Mouse (Mus musculus) lung, postnatal 4 days (tissue): ENCODE measurements at regions not wholly inside any gene's neighbourhood (a gene's known extent, or its start where the extent isn't known, plus 50 kb on each side); places are given as distances from the start of the nearest gene placed in this dataset.
"Not testable (repeated sequence)": the region's sequence is repeated elsewhere in the genome, so short reads cannot be mapped to it uniquely, and the experiment has no call there.

Experiments
- DNase-seq, 2 experiments: peaks; one replicate each; pipeline ENCODE4 v3.0.0; 2021

- DNase-seq: peak; percentile 81 to 83
Measured at GRCm38 (mm10) chr10:86636953-86637376, 68.3 kb downstream of the Hsp90b1 start.

GRCm38 (mm10) chr10:86636515-86636914 lies 68.8 kb downstream of the Hsp90b1 start:
- not testable (repeated sequence) for DNase-seq

- not testable (repeated sequence) for DNase-seq
Measured at GRCm38 (mm10) chr10:86626734-86627133, 78.6 kb downstream of the Hsp90b1 start.

GRCm38 (mm10) chr10:86617958-86618664 lies 87.2 kb downstream of the Hsp90b1 start:
- DNase-seq: not testable (repeated sequence)

GRCm38 (mm10) chr10:86612341-86612740 lies 93.0 kb downstream of the Hsp90b1 start:
- DNase-seq: not testable (repeated sequence)

- DNase-seq: not testable (repeated sequence)
Measured at GRCm38 (mm10) chr10:86610027-86610426, 95.3 kb downstream of the Hsp90b1 start.

GRCm38 (mm10) chr10:86600843-86601242 lies 102.1 kb upstream of the Syn3 start:
- not testable (repeated sequence) for DNase-seq

- DNase-seq: peak; percentile 6 to 20
Measured at GRCm38 (mm10) chr10:86599991-86600390, 101.3 kb upstream of the Syn3 start.

- DNase-seq: not testable (repeated sequence)
Measured at GRCm38 (mm10) chr10:86590211-86590610, 91.5 kb upstream of the Syn3 start.

GRCm38 (mm10) chr10:86566875-86567274 lies 68.2 kb upstream of the Syn3 start:
- not testable (repeated sequence) for DNase-seq

- DNase-seq: peak in 1 of 2 experiments; percentile 17
Measured at GRCm38 (mm10) chr10:86555843-86556242, 57.1 kb upstream of the Syn3 start.
